Mouse (Mus musculus) liver, adult 2 months (tissue): ENCODE results near the gene Cplx2. TPM values are rescaled to one million over a fixed set of nuclear protein-coding genes. Genes with fewer than 3 reads are reported as not detected.

Experiments used
- DNase-seq: peaks from one replicate; pipeline ENCODE4 v3.0.0-alpha.2; 2011; ENCODE audit warnings: low read depth, low spot score; ENCODE audit errors: extremely low read depth
- H3K27ac ChIP-seq: fragments of 200-500 bp; replicated peaks from 2 replicates; pipeline ENCODE4 v1.5.1; 2012; ENCODE audit warnings: low read depth, mild to moderate bottlenecking, control low read depth, inconsistent platforms, low read length; ENCODE audit not compliant: insufficient read depth
- H3K27me3 ChIP-seq: fragments of 200-500 bp; 2 replicates; pipeline ENCODE4 v1.6.1; 2012; ENCODE audit warnings: mild to moderate bottlenecking, moderate library complexity, low read length, inconsistent platforms; ENCODE audit not compliant: control insufficient read depth, insufficient read depth
- H3K36me3 ChIP-seq: fragments of 200-500 bp; 2 replicates; pipeline ENCODE4 v1.6.1; 2012; ENCODE audit warnings: low read length, inconsistent platforms; ENCODE audit not compliant: control insufficient read depth, insufficient read depth
- H3K4me1 ChIP-seq: fragments of 200-500 bp; 2 replicates; pipeline ENCODE4 v1.6.1; 2011; ENCODE audit warnings: low read length; ENCODE audit not compliant: control insufficient read depth, insufficient read depth
- H3K4me3 ChIP-seq: fragments of 200-500 bp; 2 replicates; pipeline ENCODE4 v1.5.1; 2011; ENCODE audit warnings: low read depth, mild to moderate bottlenecking, control low read depth, low read length, moderate library complexity; ENCODE audit not compliant: insufficient read depth
- H3K79me2 ChIP-seq: fragments of 200-500 bp; 2 replicates; pipeline ENCODE4 v1.6.1; 2012; ENCODE audit warnings: inconsistent platforms, mild to moderate bottlenecking, low read length, moderate library complexity; ENCODE audit not compliant: control insufficient read depth, insufficient read depth
- H3K9ac ChIP-seq: fragments of 200-500 bp; 2 replicates; pipeline ENCODE4 v1.6.1; 2012; ENCODE audit warnings: low read depth, mild to moderate bottlenecking, control low read depth, inconsistent platforms, low read length
- CTCF ChIP-seq: fragments of 200-500 bp; IDR thresholded peaks from 2 replicates; pipeline ENCODE4 v1.5.1; 2011; ENCODE audit warnings: low read depth, low read length, control low read depth
- POLR2A ChIP-seq: fragments of 200-500 bp; IDR thresholded peaks from 2 replicates; pipeline ENCODE4 v1.6.1; 2011; ENCODE audit warnings: low read length, control low read depth; ENCODE audit not compliant: insufficient read depth; ENCODE audit errors: extremely low read depth
- WGBS: fragments of 180-500 bp; shearing (Covaris S2); methylation state at CpG from one replicate; pipeline ENCODE4 v1.1.7; 2018; 5-methylcytosine and 5-hydroxymethylcytosine counted together
- polyA plus RNA-seq: library from polyadenylated mRNA; depleted of rRNA; stranded (reverse); fragments of >200 nt; gene quantifications from 2 replicates; pipeline ENCODE4 v1.2.3, GENCODE M21; 2012
- total RNA-seq: library from RNA; depleted of rRNA; stranded (reverse); fragments of >200 nt; gene quantifications from 2 replicates; pipeline ENCODE4 v1.2.3, GENCODE M21; 2014

The Cplx2 gene
- total and polyA plus RNA-seq, 2 experiments = 0.37 to 0.57 TPM

DNA sequence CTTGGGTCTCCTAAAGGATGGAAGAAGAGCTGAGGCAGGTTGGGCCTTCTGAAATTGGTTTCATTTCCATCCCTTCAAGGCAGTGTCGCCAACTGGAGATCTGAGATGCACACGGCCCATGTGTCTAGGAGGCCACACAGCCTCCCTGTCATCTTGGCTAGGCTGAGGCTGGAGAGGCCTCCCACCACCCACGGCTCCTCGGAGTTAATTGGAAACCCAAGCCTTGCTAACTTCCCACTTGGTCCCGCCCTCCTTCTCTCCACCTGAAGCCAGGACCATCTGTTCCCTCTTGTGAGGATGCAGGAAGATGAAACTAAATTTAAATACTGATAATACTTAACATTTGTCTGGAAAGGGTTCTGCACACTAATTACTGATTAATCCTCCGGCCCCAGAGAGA is 34.1 kb upstream of the Cplx2 start:
- 84% methylated on average over 6 of the region's 6 CpGs for WGBS
- Histone ChIP-seq H3K27me3 (no peaks in the 10 kb centered on the region), H3K9ac (no peak overlapping the region), H3K27ac (no peak overlapping the region), H3K36me3 (no peaks in the 10 kb centered on the region), H3K4me1 (no peaks in the 10 kb centered on the region), H3K4me3 (no peak overlapping the region), H3K79me2 (no peaks in the 10 kb centered on the region)
- DNase-seq = no peak
- TF ChIP-seq POLR2A (no peak), CTCF (no peak)

- 58% methylated on average over 7 of the region's 7 CpGs for WGBS
- DNase-seq = peak; percentile 16
Observed at GRCm38 (mm10) chr13:54337541-54337940, 33.6 kb upstream of the Cplx2 start.

DNA sequence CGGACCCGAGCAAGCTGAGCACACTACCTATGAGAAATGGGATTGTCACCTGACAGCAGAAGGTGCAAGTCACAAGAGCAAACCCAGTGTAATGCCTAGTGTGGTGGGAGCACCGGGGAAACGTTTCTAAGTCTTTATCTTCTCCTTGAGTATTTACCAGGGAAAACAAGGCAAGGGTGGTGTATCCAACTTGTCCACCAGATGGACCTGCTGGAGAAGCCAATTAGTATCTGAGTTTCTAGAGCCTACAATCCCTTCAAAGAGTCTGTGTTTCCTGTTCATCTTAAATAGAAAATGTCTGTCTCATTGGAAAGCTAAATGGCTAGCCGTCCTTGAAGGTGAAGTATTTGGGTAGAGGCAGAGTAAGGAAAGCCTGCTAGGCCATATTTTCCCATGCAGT is 32.3 kb upstream of the Cplx2 start:
- TF ChIP-seq POLR2A = no peak
- no peak for TF ChIP-seq CTCF
- Histone ChIP-seq H3K79me2 (no peaks in the 10 kb centered on the region), H3K27me3 (no peaks in the 10 kb centered on the region), H3K4me3 (no peak overlapping the region), H3K4me1 (peaks cover 2% of the 10 kb centered on the region; the same call in 1 of the 2 replicates), H3K9ac (no peak overlapping the region), H3K27ac (no peak overlapping the region), H3K36me3 (no peaks in the 10 kb centered on the region)
- 86% methylated on average over 5 of the region's 5 CpGs for WGBS
- no peak for DNase-seq

More at GRCm38 (mm10) chr13:54337541-54337940, 33.6 kb upstream of the Cplx2 start:
- H3K9ac ChIP-seq = no peak overlapping the region
- H3K36me3 ChIP-seq = no peaks in the 10 kb centered on the region
- H3K79me2 ChIP-seq = no peaks in the 10 kb centered on the region
- H3K4me3 ChIP-seq = no peak overlapping the region
- peaks cover 1% of the 10 kb centered on the region; the same call in 1 of the 2 replicates for H3K4me1 ChIP-seq
- no peaks in the 10 kb centered on the region for H3K27me3 ChIP-seq
- H3K27ac ChIP-seq = no peak overlapping the region
- TF ChIP-seq CTCF (no peak), POLR2A (no peak)

GRCm38 (mm10) chr13:54345885-54346647 is 25.1 kb upstream of the Cplx2 start:
- H3K4me3 ChIP-seq = no peak overlapping the region
- H3K27ac ChIP-seq = no peak overlapping the region
- H3K4me1 ChIP-seq = peaks cover 2% of the 10 kb centered on the region; the same call in 1 of the 2 replicates
- no peaks in the 10 kb centered on the region for H3K27me3 ChIP-seq
- 94% methylated on average over 15 of the region's 15 CpGs for WGBS
- DNase-seq = no peak
- no peak overlapping the region for H3K9ac ChIP-seq
- no peaks in the 10 kb centered on the region for H3K36me3 ChIP-seq
- TF ChIP-seq CTCF (no peak), POLR2A (no peak)
- no peaks in the 10 kb centered on the region for H3K79me2 ChIP-seq

DNA sequence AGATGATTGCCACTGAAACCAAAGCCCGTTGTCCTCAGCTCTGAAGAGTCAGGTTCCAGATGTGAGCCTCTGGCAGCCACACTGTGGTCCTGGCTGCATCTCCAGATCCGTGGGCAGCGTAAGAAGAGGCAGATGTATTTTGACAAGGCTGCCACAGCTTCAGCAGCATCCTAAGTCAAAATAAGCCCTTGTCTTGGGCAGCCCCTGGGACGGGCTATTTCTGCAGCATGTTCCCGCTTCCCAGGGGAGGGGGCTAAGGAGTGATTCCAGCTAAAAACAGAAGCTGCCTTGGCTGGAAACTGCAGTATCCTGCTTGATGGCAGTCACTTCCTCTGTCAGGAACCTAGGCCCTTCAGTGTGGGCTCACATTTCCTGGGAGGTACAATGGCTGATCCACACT is 23.1 kb upstream of the Cplx2 start:
- Histone ChIP-seq H3K9ac (no peak overlapping the region), H3K27ac (no peak overlapping the region), H3K27me3 (no peaks in the 10 kb centered on the region), H3K36me3 (no peaks in the 10 kb centered on the region), H3K4me1 (no peaks in the 10 kb centered on the region), H3K4me3 (no peak overlapping the region), H3K79me2 (no peaks in the 10 kb centered on the region)
- TF ChIP-seq CTCF (no peak), POLR2A (no peak)
- no peak for DNase-seq
- WGBS = 77% methylated on average over 5 of the region's 5 CpGs

GRCm38 (mm10) chr13:54349126-54349759 is 21.9 kb upstream of the Cplx2 start:
- Histone ChIP-seq H3K9ac (no peak overlapping the region), H3K4me1 (no peaks in the 10 kb centered on the region), H3K27ac (no peak overlapping the region), H3K36me3 (no peaks in the 10 kb centered on the region), H3K79me2 (no peaks in the 10 kb centered on the region), H3K4me3 (no peak overlapping the region), H3K27me3 (no peaks in the 10 kb centered on the region)
- WGBS = 82% methylated on average over 10 of the region's 10 CpGs
- TF ChIP-seq CTCF (no peak), POLR2A (no peak)
- DNase-seq = no peak
